Mouse (Mus musculus) megakaryocyte-erythroid progenitor cell, adult 5-6 weeks (primary cell): ENCODE measurements around the gene Myl4. TPM values are rescaled to one million over a fixed set of nuclear protein-coding genes. Genes with fewer than 3 reads are reported as not detected.
A peak's percentile ranks its signal among the peaks of the same experiment; 100 is the strongest.

ENCODE experiments used
- ATAC-seq: replicated peaks from 2 replicates; pipeline ENCODE4 v1.8.0; 2016; ENCODE audit warnings: mild to moderate bottlenecking, inconsistent platforms; ENCODE audit not compliant: severe bottlenecking, poor library complexity, low FRiP score, low TSS enrichment
- total RNA-seq, 2 experiments: library from RNA; stranded (forward) in 1 of 2; stranded (reverse) in 1 of 2; fragments of 200-1000, 215-1000 nt in 1 of 2; fragments of >200 nt in 1 of 2; fragmentation: Nextera tagmentation in 1 of 2; gene quantifications; 2 replicates each; pipeline ENCODE4 v1.2.3; 2014 to 2017

The Myl4 gene
- total RNA-seq, 2 experiments from 2014 or later = 1.4 TPM; not detected in 1

DNA sequence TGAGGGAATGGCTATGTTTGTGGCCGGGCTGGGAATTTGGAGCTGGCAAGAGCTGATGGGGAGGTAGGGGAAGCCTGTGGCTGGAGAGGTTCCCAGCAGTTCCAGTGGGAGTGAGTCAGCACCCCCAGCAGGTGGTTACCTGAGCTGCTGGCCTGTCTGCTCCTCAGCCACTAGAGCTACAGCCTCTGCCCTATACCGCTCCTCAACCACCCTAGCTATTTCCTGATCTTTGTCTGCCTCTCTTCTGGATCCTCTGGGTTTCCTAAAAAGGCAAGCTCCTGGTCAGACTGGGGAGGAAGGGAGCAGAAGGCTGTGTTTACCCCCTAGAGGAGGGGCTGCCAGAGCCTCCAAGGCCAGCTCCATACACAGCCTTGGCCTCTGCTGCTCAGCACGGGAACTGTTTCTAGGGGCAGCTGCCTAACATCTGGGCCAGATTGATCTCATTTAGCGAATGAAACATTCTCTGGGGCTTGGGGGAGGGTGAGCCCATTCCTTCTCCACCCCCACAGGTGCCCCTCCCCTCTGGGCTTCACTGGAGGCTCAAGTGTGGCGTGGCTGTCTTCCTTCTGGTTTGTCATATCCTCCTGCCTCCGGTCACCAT lies 74.4 kb downstream of the Myl4 start:
- no peak for ATAC-seq

DNA sequence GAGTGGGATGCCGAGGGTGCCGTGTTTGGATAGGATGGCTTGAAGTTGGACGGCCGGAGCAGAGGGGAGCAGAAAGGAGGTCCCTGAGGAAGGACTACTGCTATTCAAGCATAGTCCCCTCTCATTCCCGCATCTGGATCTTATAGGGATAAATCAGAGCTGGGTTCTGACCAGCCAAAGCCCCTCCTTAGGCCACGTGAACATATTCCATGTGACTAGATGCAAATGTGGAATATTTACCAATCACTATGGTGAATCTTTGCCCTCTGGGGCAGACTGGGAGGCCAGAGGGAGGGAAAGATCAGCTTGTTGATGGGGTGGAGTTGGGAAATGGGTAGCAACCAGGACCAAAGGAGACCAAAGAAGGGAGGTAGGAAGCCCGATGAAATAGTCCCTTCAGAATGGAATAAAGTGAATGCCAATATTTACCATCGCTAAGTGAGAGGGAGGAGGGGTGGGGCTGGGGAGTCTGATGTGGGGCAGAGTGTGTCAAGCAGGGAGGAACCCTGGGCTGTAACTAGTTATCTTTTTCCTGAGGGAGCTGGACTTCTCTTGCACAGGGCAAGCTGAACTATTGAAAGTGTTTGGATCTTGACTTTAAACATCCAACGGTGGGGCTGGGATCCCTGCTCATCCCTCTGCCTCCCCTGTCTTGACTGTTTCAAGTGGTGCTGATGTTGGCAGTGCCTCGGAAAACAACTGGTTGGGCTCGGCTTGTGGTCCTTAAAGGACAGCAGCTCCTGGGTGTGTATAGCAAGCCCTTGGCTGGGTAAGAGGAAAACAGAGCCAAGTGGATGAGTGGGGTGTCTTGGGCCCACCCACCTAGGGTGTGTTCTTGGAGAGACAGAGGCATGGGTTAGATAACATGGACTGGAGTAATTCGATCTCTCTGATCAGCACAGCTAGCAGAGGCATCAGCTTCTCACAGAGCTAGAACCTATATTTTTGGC lies 75.3 kb downstream of the Myl4 start:
- ATAC-seq = peak; percentile 56

- ATAC-seq = no peak
These were observed 76.2 kb downstream of the Myl4 start for GRCm38 (mm10) chr11:104626635-104627034.

GRCm38 (mm10) chr11:104627616-104628301 lies 77.3 kb downstream of the Myl4 start:
- no peak for ATAC-seq

DNA sequence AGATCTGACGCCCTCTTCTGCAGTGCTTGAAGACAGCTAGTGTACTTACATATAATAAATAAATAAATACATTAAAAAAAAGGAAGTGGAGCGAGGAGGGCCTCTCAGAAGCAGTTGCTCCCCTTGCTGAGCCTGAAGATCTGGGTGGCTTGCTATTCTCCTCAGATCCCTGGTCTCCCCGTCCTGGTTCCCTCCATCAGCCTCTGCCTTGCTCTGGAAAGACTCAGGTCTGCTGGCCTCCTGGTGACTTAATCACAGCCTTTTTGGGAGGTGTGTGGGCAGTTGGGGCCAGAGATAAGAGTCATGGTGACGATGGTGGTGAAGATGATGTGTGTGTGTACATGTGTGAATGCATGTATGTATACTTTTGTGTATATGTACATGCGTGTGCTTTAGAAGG lies 78.1 kb downstream of the Myl4 start:
- no peak for ATAC-seq

DNA sequence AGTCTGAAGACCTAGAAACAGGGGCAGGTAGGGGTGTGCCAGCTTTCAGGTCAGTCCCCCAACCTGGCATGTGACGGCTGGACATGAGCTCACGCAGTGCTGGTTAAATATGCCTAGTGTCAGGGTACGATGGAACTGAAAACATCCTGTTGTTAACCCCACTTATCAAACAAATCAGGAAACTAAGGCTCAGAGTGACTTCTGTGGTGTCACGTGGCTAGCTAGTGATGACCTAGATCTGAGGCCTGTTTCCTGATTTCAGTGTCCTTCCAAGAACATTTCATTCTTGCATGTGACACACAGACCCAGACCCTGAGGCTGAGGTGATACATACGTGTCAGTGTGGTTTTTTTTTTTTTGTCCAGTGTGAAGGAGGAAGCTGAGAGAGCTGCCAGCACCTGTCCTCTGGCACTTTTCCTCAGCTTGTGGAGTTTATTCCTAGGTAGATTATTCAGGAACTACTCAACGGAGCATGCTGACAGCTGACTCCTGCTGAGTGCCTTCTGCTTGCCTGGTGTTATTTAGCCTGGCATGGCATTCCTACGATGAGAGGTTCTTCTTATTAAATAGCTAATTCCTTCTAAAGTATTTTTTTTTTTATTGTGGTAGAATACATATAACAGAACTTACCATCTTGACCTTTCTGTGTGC lies 79.8 kb downstream of the Myl4 start:
- no peak for ATAC-seq

DNA sequence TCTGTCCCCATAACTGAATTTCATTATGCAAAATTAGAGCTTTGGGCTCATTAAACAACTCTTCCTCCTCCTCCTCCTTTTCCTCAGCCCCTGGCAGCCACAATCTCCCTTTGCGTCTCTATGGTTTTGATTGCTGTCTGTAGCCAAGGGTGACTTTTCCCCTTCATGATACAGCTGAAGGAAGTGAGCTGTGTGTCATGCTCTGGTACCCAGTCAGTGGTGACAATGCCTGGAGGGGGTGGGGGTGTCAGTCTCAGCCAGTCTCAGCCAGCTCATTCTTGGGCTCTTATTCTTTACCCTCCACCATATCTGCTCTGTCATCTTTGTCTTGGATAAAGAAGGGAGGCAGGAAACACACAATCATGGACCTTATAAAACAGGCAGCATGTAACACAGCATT lies 80.8 kb downstream of the Myl4 start:
- no peak for ATAC-seq

- no peak for ATAC-seq
These were observed 86.5 kb downstream of the Myl4 start for GRCm38 (mm10) chr11:104637010-104637409.

DNA sequence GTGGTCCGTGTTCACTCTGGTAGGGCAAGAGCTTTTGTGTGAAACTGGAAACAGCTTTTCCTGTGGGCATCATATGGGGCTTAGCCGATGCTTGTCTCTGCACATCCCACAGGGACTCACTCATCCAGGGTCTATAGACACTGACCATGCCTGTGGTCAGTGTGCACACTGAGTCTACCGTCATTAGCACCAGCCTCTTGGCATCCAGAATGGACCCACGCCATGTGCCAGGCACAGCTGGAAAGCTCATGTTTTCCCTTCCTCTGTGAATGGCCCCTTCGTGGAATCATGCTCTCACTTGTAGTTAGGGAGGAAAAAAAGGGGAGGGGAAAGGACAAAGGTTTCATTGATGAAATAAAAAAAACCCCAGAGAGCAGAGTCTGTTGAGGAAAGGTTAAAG lies 87.5 kb downstream of the Myl4 start:
- ATAC-seq = no peak

- no peak for ATAC-seq
These were observed 88.4 kb downstream of the Myl4 start for GRCm38 (mm10) chr11:104638906-104639305.

GRCm38 (mm10) chr11:104639634-104640033 lies 89.2 kb downstream of the Myl4 start:
- no peak for ATAC-seq

GRCm38 (mm10) chr11:104640894-104641293 lies 90.4 kb downstream of the Myl4 start:
- no peak for ATAC-seq

GRCm38 (mm10) chr11:104643236-104643635 lies 92.8 kb downstream of the Myl4 start:
- ATAC-seq = no peak

Other genes starting within 250 kb of the Myl4 start
- 46.2 and 51.1 TPM in 2 replicates for gene Kansl1, start 81.8 kb upstream of the Myl4 start, total RNA-seq (2014; fragmentation: Nextera tagmentation)
- gene Kansl1, start 81.8 kb upstream of the Myl4 start, total RNA-seq (2017) = 22.2 and 26.8 TPM in 2 replicates
- 48.1 and 55.5 TPM in 2 replicates for gene Cdc27, start within 50 bp of the Myl4 start, total RNA-seq (2014; fragmentation: Nextera tagmentation)
- gene Cdc27, start within 50 bp of the Myl4 start, total RNA-seq (2017) = 60.2 and 67.4 TPM in 2 replicates
- gene Itgb3, start 57.3 kb downstream of the Myl4 start, total RNA-seq (2014; fragmentation: Nextera tagmentation) = 0.52 and 0.94 TPM in 2 replicates
- gene Itgb3, start 57.3 kb downstream of the Myl4 start, total RNA-seq (2017) = 2.6 and 3.6 TPM in 2 replicates
- not detected in 2 replicates for gene Gm11639, start 135.0 kb downstream of the Myl4 start, total RNA-seq (2014; fragmentation: Nextera tagmentation)
- gene Gm11639, start 135.0 kb downstream of the Myl4 start, total RNA-seq (2017) = not detected in 2 replicates